Mouse (Mus musculus) ES-Bruce4 (cell line): ENCODE measurements around the gene Mrps5.

ENCODE experiments used
- CTCF ChIP-seq: IDR thresholded peaks from one replicate; pipeline ENCODE4 v1.8.1; 2011; ENCODE audit warnings: low read depth, low read length
- POLR2A ChIP-seq: IDR thresholded peaks from one replicate; pipeline ENCODE4 v1.8.1; 2011; ENCODE audit warnings: low read length; ENCODE audit not compliant: insufficient read depth

DNA sequence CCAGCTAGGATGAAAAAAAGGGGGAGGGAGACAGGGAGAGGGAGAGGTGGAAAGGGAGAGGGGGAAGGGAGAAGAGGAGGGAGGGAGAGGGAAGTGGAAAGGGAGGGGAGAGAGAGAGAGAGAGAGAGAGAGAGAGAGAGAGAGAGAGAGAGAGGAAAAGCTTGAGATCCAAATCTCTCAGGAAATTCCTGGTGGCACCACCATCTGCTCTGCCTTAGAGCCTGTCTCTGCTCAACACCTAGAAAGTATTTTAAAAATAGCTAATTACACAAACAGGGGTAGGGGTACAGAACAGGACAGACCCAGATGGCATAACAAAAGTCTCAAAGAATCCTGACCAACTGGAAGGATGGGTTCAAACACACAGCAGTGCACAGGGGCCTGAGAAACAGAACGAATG is 36.6 kb upstream of the Mrps5 start:
- no peak for TF ChIP-seq CTCF
- TF ChIP-seq POLR2A, result no peak
